Mouse (Mus musculus): ENCODE data around the gene Rapgef1. TPM values are rescaled to one million over a fixed set of nuclear protein-coding genes. Genes with fewer than 3 reads are reported as not detected.

Gene Rapgef1
- polyA plus RNA-seq, 1 experiment from 2014 or later = 23.0 TPM

DNA sequence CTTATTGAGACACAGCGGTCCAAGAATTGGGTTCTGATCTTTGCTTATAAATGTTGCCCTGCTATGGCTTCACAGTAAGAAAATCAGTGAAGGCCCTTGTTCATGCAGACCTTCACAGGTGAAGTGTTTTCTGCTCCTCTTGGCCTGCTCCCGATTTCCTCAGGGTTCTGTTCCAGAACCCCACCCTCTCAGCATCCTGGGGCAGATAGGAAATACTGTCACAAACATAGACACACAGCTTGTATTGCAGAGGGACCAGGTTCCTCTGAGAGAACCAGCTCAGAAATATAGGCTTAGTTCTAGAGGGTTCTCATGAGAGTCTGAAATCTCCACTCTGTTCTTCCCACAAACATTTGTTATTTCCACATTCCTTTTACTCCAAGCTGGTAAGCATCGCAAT is 14.3 kb downstream of the Rapgef1 start:
- ATAC-seq (replicated peaks; ENCODE audit: low FRiP score) (no peak), DNase-seq (ENCODE audit: low spot score) (no peak)
- WGBS = 94% methylated on average over 3 of the region's 3 CpGs
- Histone ChIP-seq H3K27ac (ENCODE audit: low read depth, low read length) (no peak overlapping the region), H3K4me2 (ENCODE audit: low read depth, low read length, severe bottlenecking) (no peak overlapping the region), H3K36me3 (ENCODE audit: control insufficient read depth, insufficient read depth, low read length) (no peaks in the 10 kb centered on the region), H3K4me1 (replicated peaks; ENCODE audit: control insufficient read depth, insufficient read depth, low read length) (no peaks in the 10 kb centered on the region; the same call in 1 of the 2 replicates), H3K9me3 (ENCODE audit: control insufficient read depth, low read length) (no peaks in the 10 kb centered on the region), H3K4me3 (ENCODE audit: low read depth, low read length) (no peak overlapping the region), H3K9ac (ENCODE audit: low read length) (no peak overlapping the region), H3K27me3 (ENCODE audit: control insufficient read depth, insufficient read depth, low read length) (no peaks in the 10 kb centered on the region)

DNA sequence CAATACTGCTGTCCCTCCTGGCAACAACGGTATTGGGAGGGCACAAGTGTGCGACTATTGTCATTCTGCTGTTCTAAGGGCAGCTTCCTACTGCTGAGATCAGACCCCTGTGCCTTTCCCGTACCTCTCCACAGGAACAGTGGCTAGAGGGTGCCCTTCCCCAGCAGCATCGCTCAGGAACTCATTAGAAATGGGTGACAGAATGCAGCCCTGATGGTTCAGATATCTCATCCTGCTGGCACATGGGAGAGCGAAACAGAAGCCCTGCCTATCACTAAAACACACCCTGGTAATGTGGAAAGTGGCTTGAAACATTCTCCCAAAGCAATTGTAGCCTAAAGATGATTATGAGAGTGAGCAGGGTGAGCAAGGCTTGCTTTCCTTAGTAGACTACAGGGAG is 15.0 kb downstream of the Rapgef1 start:
- DNase-seq (ENCODE audit: low spot score) (no peak), ATAC-seq (replicated peaks; ENCODE audit: low FRiP score) (no peak)
- Histone ChIP-seq H3K27ac (ENCODE audit: low read depth, low read length) (no peak overlapping the region), H3K27me3 (ENCODE audit: control insufficient read depth, insufficient read depth, low read length) (no peaks in the 10 kb centered on the region), H3K4me1 (replicated peaks; ENCODE audit: control insufficient read depth, insufficient read depth, low read length) (no peaks in the 10 kb centered on the region), H3K9ac (ENCODE audit: low read length) (no peak overlapping the region), H3K4me2 (ENCODE audit: low read depth, low read length, severe bottlenecking) (no peak overlapping the region), H3K4me3 (ENCODE audit: low read depth, low read length) (no peak overlapping the region), H3K9me3 (ENCODE audit: control insufficient read depth, low read length) (no peaks in the 10 kb centered on the region), H3K36me3 (ENCODE audit: control insufficient read depth, insufficient read depth, low read length) (no peaks in the 10 kb centered on the region)
- WGBS = 83% methylated on average over 5 of the region's 5 CpGs

DNA sequence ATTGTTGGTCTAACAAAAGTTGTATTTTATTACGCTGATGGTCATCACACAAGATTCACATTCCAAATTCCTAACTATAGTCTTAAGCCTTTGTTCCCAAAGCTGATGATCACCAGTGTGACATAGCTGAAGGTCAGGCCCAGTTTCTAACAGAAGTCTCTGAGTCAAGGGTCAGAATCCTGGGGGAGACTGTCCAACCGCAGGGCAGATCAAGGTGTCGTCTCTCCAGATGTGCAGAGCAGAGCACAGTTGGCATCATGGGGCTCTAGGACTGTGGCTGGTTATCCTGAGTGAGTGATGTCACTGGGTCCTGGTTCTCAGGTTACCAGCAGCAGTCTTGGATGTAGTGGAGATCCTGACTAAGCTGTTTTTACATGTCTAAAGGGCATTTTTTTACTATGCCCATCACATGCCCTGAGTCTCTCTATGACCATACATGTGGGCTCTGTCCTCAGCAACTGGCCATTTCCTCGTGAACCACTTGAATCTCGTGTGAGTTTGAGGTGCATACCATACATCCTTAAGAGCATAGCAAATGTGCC is 16.5 kb downstream of the Rapgef1 start:
- no peaks in the 10 kb centered on the region for H3K36me3 ChIP-seq (ENCODE audit: control insufficient read depth, insufficient read depth, low read length)
- no peak overlapping the region for H3K4me3 ChIP-seq (ENCODE audit: low read depth, low read length)
- DNase-seq (ENCODE audit: low spot score) = no peak
- WGBS = 92% methylated on average over 5 of the region's 5 CpGs
- no peaks in the 10 kb centered on the region for H3K27me3 ChIP-seq (ENCODE audit: control insufficient read depth, insufficient read depth, low read length)
- H3K9ac ChIP-seq (ENCODE audit: low read length) = no peak overlapping the region
- H3K9me3 ChIP-seq (ENCODE audit: control insufficient read depth, low read length) = no peaks in the 10 kb centered on the region
- no peak overlapping the region for H3K4me2 ChIP-seq (ENCODE audit: low read depth, low read length, severe bottlenecking)
- no peak overlapping the region for H3K27ac ChIP-seq (ENCODE audit: low read depth, low read length)
- no peaks in the 10 kb centered on the region for H3K4me1 ChIP-seq (replicated peaks; ENCODE audit: control insufficient read depth, insufficient read depth, low read length)
- ATAC-seq (replicated peaks; ENCODE audit: low FRiP score) = no peak

DNA sequence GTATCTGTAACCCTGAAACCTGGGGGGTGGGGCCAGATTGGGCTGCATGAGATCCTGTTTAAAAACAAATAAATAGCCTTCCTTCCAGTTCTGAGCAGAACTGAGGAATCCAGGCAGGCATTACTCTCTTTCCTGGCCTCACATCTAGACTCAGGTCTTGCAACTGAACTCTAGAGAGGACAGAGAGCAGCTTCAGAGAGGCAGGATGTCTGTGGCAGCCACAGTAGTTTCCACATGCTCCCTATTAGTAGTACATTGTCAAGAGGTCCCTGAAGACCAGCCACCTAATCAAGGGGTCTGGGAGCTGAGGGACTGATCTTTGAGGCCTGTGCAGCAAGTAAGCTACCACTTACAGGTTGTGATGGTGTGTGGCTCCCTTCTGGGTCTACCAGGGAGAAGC is 18.0 kb downstream of the Rapgef1 start:
- Histone ChIP-seq H3K9me3 (ENCODE audit: control insufficient read depth, low read length) (no peaks in the 10 kb centered on the region), H3K4me2 (ENCODE audit: low read depth, low read length, severe bottlenecking) (no peak overlapping the region), H3K36me3 (ENCODE audit: control insufficient read depth, insufficient read depth, low read length) (no peaks in the 10 kb centered on the region), H3K27ac (ENCODE audit: low read depth, low read length) (no peak overlapping the region), H3K4me3 (ENCODE audit: low read depth, low read length) (no peak overlapping the region), H3K27me3 (ENCODE audit: control insufficient read depth, insufficient read depth, low read length) (no peaks in the 10 kb centered on the region), H3K9ac (ENCODE audit: low read length) (no peak overlapping the region), H3K4me1 (replicated peaks; ENCODE audit: control insufficient read depth, insufficient read depth, low read length) (no peaks in the 10 kb centered on the region)
- DNase-seq (ENCODE audit: low spot score) (no peak), ATAC-seq (replicated peaks; ENCODE audit: low FRiP score) (no peak)

DNA sequence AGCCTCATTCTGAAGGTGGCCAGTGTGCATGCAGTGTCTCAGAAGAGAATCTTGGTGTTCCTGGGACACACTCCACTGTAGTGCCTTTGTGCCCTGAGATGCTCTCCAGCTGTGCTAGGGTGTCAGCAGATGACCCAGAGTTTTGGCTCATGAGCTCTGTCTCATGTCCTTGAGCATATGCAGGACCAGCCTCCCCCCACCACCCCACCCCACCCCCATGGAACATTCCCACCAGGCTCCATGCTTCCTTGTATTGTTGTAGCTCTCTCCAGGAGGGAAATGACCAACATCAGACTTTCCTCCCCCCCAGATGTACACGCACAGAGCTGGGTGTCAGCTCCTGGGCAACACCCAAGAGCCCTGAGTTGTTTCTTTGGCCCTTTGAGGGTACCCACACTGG is 19.9 kb downstream of the Rapgef1 start:
- no peak for DNase-seq (ENCODE audit: low spot score)
- Histone ChIP-seq H3K4me3 (ENCODE audit: low read depth, low read length) (no peak overlapping the region), H3K4me2 (ENCODE audit: low read depth, low read length, severe bottlenecking) (no peak overlapping the region), H3K9me3 (ENCODE audit: control insufficient read depth, low read length) (no peaks in the 10 kb centered on the region), H3K4me1 (replicated peaks; ENCODE audit: control insufficient read depth, insufficient read depth, low read length) (no peaks in the 10 kb centered on the region), H3K27me3 (ENCODE audit: control insufficient read depth, insufficient read depth, low read length) (no peaks in the 10 kb centered on the region), H3K27ac (ENCODE audit: low read depth, low read length) (no peak overlapping the region), H3K36me3 (ENCODE audit: control insufficient read depth, insufficient read depth, low read length) (no peaks in the 10 kb centered on the region), H3K9ac (ENCODE audit: low read length) (no peak overlapping the region)
- WGBS = 94% methylated on average over 1 of the region's 1 CpGs
- no peak for ATAC-seq (replicated peaks; ENCODE audit: low FRiP score)

DNA sequence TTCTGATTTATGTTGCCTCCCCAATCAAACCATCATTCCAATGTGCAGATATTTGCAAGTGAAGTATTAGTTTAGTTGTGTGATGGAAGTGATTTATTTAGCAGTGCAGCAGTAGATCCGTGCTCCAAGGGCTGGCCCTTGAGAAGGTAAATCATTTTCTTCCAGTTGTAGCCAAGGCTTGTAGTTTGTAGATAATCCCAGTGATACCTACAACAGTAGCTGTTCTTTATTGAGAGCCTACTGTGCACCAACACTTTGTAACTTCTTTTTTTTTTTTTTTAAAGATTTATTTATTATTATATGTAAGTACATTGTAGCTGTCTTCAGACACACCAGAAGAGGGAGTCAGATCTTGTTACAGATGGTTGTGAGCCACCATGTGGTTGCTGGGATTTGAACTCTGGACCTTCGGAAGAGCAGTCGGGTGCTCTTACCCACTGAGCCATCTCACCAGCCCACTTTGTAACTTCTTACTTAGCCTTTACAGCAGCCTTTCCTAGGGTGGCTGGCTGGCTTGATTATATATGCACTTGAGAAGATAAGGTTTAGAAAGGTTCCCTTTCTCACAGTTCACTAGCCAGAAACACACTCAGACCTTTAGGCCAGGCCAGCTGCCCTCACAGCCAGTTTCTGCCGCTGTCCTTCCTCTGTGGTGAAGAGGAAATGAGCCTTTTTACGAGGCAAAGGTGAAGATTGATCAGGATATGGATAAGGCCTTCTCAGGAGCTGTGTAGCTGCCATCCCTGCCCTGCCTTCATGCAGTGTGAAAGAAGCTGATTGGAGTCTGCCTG is 20.6 kb downstream of the Rapgef1 start:
- WGBS = 88% methylated on average over 5 of the region's 5 CpGs
- Histone ChIP-seq H3K27me3 (ENCODE audit: control insufficient read depth, insufficient read depth, low read length) (no peaks in the 10 kb centered on the region), H3K4me3 (ENCODE audit: low read depth, low read length) (no peak overlapping the region), H3K4me2 (ENCODE audit: low read depth, low read length, severe bottlenecking) (no peak overlapping the region), H3K36me3 (ENCODE audit: control insufficient read depth, insufficient read depth, low read length) (no peaks in the 10 kb centered on the region), H3K9ac (ENCODE audit: low read length) (no peak overlapping the region), H3K9me3 (ENCODE audit: control insufficient read depth, low read length) (no peaks in the 10 kb centered on the region), H3K27ac (ENCODE audit: low read depth, low read length) (no peak overlapping the region), H3K4me1 (replicated peaks; ENCODE audit: control insufficient read depth, insufficient read depth, low read length) (no peaks in the 10 kb centered on the region)
- ATAC-seq (replicated peaks; ENCODE audit: low FRiP score) (no peak), DNase-seq (ENCODE audit: low spot score) (no peak)

DNA sequence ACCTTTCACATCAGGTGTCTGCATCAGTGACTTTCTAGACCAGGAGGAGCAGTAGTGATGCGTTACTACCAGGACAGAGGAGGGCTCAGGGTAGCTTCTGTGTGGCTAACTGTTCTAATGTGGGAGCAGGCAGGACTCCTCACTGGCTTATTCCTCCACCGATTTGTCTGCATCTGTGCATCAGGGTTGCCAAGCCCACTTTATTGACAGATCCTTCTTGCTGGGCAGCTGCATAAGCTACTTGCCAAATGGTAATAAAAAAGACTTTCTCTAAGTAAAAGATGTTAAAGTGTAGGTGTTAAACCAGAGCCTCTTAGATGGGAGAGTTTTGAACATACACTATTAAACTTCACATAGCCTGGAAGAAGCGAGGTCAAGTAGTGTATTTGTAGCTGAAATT is 22.2 kb downstream of the Rapgef1 start:
- ATAC-seq (replicated peaks; ENCODE audit: low FRiP score) (no peak), DNase-seq (ENCODE audit: low spot score) (no peak)
- Histone ChIP-seq H3K4me3 (ENCODE audit: low read depth, low read length) (no peak overlapping the region), H3K4me1 (replicated peaks; ENCODE audit: control insufficient read depth, insufficient read depth, low read length) (no peaks in the 10 kb centered on the region), H3K27me3 (ENCODE audit: control insufficient read depth, insufficient read depth, low read length) (no peaks in the 10 kb centered on the region), H3K9me3 (ENCODE audit: control insufficient read depth, low read length) (no peaks in the 10 kb centered on the region), H3K4me2 (ENCODE audit: low read depth, low read length, severe bottlenecking) (no peak overlapping the region), H3K36me3 (ENCODE audit: control insufficient read depth, insufficient read depth, low read length) (no peaks in the 10 kb centered on the region), H3K9ac (ENCODE audit: low read length) (no peak overlapping the region), H3K27ac (ENCODE audit: low read depth, low read length) (no peak overlapping the region)
- WGBS = 94% methylated on average over 3 of the region's 3 CpGs

DNA sequence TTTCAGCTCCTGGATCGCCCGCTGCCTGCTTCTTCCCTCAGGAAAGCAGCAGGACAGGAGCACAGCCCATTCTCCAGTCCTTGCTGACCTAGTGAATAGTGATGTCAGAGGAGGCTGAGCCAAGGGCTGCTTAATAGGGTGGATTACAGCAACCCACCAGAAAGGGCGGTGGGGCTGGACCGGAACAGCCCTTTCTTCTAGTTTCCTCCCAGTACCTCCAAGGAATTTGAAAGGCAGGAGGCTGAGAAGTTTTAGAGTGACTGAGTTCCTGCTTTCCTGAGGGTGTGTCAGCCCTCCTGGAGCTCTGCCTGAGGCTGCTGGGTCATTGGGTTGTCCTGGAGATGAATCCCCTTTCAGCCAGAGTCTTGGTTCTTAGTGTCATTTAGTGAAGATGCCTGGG is 23.9 kb downstream of the Rapgef1 start:
- ATAC-seq (replicated peaks; ENCODE audit: low FRiP score) (no peak), DNase-seq (ENCODE audit: low spot score) (no peak)
- WGBS = 37% methylated on average over 4 of the region's 4 CpGs
- Histone ChIP-seq H3K4me1 (replicated peaks; ENCODE audit: control insufficient read depth, insufficient read depth, low read length) (no peaks in the 10 kb centered on the region), H3K27me3 (ENCODE audit: control insufficient read depth, insufficient read depth, low read length) (no peaks in the 10 kb centered on the region), H3K4me2 (ENCODE audit: low read depth, low read length, severe bottlenecking) (no peak overlapping the region), H3K9ac (ENCODE audit: low read length) (no peak overlapping the region), H3K36me3 (ENCODE audit: control insufficient read depth, insufficient read depth, low read length) (no peaks in the 10 kb centered on the region), H3K4me3 (ENCODE audit: low read depth, low read length) (no peak overlapping the region), H3K27ac (ENCODE audit: low read depth, low read length) (no peak overlapping the region), H3K9me3 (ENCODE audit: control insufficient read depth, low read length) (no peaks in the 10 kb centered on the region)

DNA sequence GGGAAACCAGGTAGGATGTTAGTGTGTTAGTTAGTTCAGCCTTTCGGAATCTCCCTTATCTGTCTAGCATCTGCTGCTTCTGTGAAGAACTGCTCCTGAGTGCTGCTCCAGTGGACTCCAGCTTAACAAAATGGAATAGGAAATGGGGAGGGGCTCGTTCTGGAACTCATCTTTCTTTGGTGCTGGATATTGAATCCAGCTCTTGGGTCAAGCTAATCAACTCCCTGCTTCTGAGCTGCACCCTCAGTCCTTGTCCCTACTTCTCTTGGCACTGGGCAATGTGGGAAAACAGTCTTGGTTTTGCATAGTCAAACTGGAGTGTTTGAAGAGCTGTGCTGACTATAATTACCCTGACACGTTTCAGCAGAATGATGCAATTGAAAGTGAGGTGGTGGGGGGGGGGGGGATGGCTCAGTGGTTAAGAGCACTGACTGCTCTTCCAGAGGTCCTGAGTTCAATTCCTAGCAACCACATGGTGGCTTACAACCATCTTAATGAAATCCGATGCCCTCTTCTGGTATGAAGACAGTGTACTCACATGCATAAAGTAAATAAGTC is 25.6 kb downstream of the Rapgef1 start:
- Histone ChIP-seq H3K4me2 (ENCODE audit: low read depth, low read length, severe bottlenecking) (no peak overlapping the region), H3K36me3 (ENCODE audit: control insufficient read depth, insufficient read depth, low read length) (no peaks in the 10 kb centered on the region), H3K4me3 (ENCODE audit: low read depth, low read length) (no peak overlapping the region), H3K4me1 (replicated peaks; ENCODE audit: control insufficient read depth, insufficient read depth, low read length) (no peaks in the 10 kb centered on the region), H3K9ac (ENCODE audit: low read length) (no peak overlapping the region), H3K9me3 (ENCODE audit: control insufficient read depth, low read length) (no peaks in the 10 kb centered on the region), H3K27me3 (ENCODE audit: control insufficient read depth, insufficient read depth, low read length) (no peaks in the 10 kb centered on the region), H3K27ac (ENCODE audit: low read depth, low read length) (no peak overlapping the region)
- DNase-seq (ENCODE audit: low spot score) (no peak), ATAC-seq (replicated peaks; ENCODE audit: low FRiP score) (no peak)
- 71% methylated on average over 4 of the region's 4 CpGs for whole genome bisulfite sequencing

Data from forebrain, embryonic 11.5 days (tissue).